Mouse (Mus musculus): ENCODE results near the gene Zfp119b.
A peak's percentile ranks its signal among the peaks of the same experiment; 100 is the strongest.

Gene Zfp119b

GRCm38 (mm10) chr17:55949400-55949799, at the start of gene Zfp119b:
Gene Zfp119b, minus strand, starts transcription at chr17:55949500.
- peak in 1 of 2 experiments; percentile 23 for DNase-seq

- peak; percentile 76 to 85 for DNase-seq
Observed at GRCm38 (mm10) chr17:55996007-55996406, 46.7 kb upstream of the Zfp119b start.

- DNase-seq = no peak
Observed at GRCm38 (mm10) chr17:55990278-55990898, 41.1 kb upstream of the Zfp119b start.

GRCm38 (mm10) chr17:55986030-55986961, 37.0 kb upstream of the Zfp119b start, which contains the start of gene Fsd1:
Gene Fsd1, plus strand, starts transcription at chr17:55986509.
- DNase-seq = peak in 1 of 2 experiments; percentile 59

GRCm38 (mm10) chr17:55977301-55977700, 28.0 kb upstream of the Zfp119b start:
- DNase-seq = no peak

- peak; percentile 78 to 92 for DNase-seq
Observed at GRCm38 (mm10) chr17:55976255-55976862, 27.1 kb upstream of the Zfp119b start.

- DNase-seq = no peak
Observed at GRCm38 (mm10) chr17:55971453-55971852, 22.2 kb upstream of the Zfp119b start.

GRCm38 (mm10) chr17:55969966-55970891, 20.9 kb upstream of the Zfp119b start, which contains the start of gene Shd:
Gene Shd, plus strand, starts transcription at chr17:55970467.
- peak in 1 of 2 experiments; percentile 48 for DNase-seq

- peak; percentile 62 for DNase-seq
Observed at GRCm38 (mm10) chr17:55969560-55969959, 20.3 kb upstream of the Zfp119b start.

GRCm38 (mm10) chr17:55968210-55968609, 18.9 kb upstream of the Zfp119b start:
- peak; percentile 50 to 63 for DNase-seq

GRCm38 (mm10) chr17:55967186-55967585, 17.9 kb upstream of the Zfp119b start:
- no peak for DNase-seq

- DNase-seq = no peak
Observed at GRCm38 (mm10) chr17:55964996-55965395, 15.7 kb upstream of the Zfp119b start.

- DNase-seq = peak in 1 of 2 experiments; percentile 0
Observed at GRCm38 (mm10) chr17:55964496-55964895, 15.2 kb upstream of the Zfp119b start.

GRCm38 (mm10) chr17:55963171-55963570, 13.9 kb upstream of the Zfp119b start:
- peak in 1 of 2 experiments; percentile 1 for DNase-seq

GRCm38 (mm10) chr17:55961631-55962030, 12.3 kb upstream of the Zfp119b start:
- DNase-seq = peak in 1 of 2 experiments; percentile 0

GRCm38 (mm10) chr17:55960791-55961190, 11.5 kb upstream of the Zfp119b start:
- peak in 1 of 2 experiments; percentile 2 for DNase-seq

GRCm38 (mm10) chr17:55959946-55960740, 10.8 kb upstream of the Zfp119b start:
- peak in 1 of 2 experiments; percentile 2 for DNase-seq

- DNase-seq = peak; percentile 93 to 95
Observed at GRCm38 (mm10) chr17:55958918-55959728, 9.8 kb upstream of the Zfp119b start, which contains the start of gene Yju2. Gene Yju2, plus strand, starts transcription at chr17:55959099.

- DNase-seq = no peak
Observed at GRCm38 (mm10) chr17:55958584-55958886, 9.2 kb upstream of the Zfp119b start.

Data from kidney, postnatal 36 days (tissue).